Mouse (Mus musculus): Measurements from ENCODE around the gene Zfp286.

Gene Zfp286

DNA sequence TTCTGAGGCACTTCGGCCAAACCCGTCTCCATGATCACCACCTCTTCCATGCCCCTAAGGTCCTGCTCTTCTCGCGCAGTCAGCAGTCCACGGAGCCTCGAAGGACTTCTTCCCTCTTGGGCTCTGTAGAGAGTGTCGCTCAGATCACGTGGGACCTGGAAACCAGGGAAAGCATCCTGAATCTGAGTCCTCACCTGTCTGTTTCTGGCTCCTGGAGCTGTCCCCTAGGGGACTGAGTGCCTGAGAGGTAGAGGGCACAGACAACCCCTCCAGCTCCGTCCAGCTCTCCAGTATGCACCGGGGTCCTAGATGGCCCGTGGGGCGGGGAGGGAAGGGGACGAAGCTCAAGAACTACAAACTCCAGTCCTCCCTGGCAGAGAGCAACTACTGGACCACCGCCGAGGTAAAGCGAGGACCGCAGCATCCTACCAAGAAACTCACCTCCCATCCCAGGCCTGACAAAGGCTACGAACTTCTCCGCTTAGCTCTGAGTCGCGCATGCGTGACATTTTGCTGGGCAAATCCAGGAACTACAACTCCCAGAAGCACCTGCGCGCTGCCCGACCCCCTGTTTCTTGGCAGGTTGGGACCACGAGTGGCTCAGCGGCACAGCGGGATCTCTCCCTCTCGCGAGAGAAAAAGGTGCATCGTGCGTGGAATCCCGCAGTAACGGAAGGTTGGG, at the start of gene Zfp286:
Gene Zfp286 (minus strand): TSS at position 528 of the 682 bp plus-strand sequence.
- DNase-seq (ENCODE audit: low spot score in 2 of 2), result peak; percentile 90 to 91

DNA sequence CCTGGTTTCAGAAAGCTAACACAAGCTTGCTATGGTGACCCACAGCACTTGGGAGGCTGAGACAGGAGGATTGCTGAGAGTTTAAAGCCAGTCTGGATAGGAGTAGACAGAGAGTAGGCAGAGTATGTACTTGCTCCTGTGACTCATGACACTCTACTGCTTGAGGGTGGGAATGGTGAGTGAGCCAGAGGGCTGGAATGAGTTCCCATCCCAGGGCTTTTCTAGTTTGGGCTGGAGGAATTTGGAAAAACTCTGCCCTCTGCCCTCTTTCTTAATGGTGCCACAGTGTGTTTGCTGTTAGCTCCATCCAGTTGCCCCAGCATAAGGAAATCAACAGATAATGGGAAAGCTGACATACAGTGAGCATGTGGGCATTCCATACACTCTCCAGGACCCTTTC, 42.6 kb upstream of the Zfp286 start:
- DNase-seq (ENCODE audit: low spot score in 2 of 2), result no peak

DNA sequence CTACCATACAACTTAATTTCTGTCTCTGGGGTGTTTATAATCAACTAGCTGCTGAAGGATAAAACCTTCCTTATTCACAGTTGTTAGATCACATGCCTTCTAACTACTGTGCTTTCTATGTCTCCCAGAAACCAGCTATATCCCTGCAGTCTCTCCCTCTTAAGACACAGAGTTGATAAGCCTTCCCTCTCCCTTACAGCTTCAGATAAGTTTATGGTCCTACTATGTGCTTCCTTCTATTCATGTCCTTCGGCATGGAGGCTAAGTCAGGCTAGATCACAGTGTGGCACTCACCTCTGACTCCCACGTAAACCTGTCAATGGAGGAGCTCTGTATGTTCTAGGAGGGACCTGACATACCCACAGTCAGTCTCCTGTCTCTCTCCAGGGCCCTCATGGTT, 41.1 kb upstream of the Zfp286 start:
- DNase-seq (ENCODE audit: low spot score in 2 of 2), result no peak

DNA sequence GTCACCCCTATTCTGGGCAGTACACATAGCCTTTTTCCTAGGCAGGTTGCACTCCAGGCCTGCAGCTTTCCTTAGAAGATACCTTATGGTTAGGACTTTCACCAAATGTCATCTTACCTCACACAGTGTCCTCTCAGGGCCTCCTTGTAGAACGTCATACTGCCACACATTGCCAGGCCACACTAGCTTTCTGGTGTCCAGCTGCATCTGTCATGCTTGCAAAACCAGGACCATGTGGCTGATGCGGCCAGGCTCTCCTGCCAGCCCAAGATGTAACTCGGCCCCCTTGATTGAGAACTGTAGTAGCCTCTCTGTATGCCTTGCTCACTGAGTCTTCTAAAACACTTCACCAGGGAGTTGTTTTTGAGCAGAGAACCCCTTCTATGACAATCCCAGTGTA, 38.6 kb upstream of the Zfp286 start:
- DNase-seq (ENCODE audit: low spot score in 2 of 2), result no peak

DNA sequence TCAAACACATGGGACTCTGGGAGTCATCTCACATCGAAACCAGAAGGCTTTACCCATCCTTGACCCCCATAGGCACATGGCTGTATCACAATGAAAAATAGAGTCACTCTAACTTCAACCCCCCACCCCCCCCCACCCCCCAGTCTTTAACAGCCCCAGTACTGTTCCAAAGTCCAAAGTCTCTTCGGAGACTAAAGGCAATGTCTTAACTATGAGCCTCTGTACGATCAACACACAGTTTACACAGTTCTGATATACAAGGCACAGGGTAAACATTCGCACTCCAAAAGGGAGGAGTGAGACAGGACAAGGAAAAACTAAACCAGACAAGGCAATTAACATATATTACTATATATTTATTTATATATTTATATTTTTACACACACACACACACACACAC, 37.9 kb upstream of the Zfp286 start:
- no peak for DNase-seq (ENCODE audit: low spot score in 2 of 2)

DNA sequence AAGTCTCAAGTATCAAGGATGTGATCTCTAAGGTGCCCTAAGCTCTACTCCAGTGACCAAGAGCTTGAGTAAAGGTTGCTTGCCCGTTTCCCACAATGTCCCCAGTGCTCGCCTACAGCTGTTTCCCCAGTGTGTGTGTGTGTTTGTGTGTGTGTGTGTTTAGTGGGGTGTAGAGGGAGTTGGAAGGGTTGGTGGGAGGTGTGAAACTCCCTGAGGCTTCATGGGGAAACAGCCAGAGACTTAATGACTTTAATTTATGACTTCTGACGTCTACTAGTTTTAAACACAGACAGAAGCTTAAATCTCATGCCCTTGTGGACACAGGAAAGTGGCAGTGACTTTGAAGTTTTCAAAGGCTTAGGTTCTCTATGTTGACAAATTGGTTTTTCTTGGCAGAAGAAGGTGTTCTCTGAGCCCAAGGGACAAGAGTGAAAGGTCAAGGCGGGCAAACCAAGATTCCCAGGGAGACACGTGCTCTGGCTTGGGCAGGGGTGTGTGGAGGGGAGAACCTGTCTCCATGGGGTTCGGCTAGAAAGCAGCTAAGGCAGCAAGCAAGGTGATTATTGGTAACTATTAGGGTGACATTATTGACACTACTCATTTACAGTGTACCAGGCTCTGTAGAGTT, 37.0 kb upstream of the Zfp286 start:
- DNase-seq (ENCODE audit: low spot score in 2 of 2), result no peak

DNA sequence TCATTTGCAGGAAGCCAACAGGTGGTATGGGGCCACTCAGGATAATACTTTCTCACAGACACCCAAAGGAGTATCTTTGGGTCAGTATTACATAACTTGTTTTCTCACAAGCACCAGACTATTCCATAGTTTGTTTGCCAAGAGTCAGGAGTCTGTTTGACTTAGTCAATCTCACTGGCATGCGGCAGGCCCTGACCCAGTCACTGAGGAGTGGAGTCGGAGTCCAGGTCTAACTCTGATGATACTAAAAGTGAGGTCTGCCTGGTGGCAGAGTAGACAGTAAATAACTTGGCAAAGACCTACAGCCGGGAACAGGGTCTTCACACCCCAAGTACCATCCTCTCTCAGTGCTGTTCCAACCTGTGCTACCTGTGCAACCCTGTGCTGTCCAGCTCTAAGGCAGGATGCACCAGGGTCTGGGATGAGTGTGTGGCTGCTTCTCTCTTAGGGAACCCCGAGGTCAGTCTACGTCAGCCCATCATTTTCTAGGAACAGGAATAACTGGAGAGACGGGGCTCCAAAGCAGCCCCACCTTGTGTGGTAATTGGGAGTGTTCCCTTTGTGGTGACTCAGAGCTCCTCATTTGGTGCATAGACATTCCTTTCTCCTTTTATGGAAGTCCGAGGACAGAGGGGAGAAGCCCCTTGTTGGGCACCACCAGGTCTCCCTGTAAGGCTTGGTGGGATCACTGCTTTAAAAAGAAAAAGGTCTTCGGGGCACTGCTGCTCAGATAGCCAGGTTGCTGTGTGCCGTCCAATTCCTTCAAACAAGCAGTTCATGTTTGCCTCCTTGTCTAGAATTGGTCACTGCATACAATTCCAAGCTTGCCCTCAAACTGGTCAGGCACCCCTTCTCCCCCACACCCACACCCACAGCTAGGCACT, 36.2 kb upstream of the Zfp286 start:
- no peak for DNase-seq (ENCODE audit: low spot score in 2 of 2)

DNA sequence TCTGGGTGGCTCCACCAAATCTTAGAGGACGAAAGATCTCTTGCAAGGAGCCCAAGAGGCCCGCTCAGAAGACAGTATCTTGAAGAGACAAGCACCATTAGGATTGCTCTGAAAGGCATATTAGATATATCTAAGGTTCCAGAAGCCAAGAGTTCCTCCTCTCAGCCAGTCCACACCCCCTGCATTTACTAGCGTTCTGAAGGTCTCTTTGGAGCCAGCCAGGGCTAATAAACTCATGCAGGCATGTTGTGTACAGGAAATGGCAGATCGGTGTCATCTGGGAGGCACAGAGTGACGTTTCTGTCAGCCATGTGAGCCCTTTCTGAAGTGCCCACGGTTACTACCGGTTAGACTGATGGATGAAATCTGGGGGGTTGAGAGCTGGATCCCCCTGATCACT, 34.9 kb upstream of the Zfp286 start:
- DNase-seq (ENCODE audit: low spot score in 2 of 2), result no peak

DNA sequence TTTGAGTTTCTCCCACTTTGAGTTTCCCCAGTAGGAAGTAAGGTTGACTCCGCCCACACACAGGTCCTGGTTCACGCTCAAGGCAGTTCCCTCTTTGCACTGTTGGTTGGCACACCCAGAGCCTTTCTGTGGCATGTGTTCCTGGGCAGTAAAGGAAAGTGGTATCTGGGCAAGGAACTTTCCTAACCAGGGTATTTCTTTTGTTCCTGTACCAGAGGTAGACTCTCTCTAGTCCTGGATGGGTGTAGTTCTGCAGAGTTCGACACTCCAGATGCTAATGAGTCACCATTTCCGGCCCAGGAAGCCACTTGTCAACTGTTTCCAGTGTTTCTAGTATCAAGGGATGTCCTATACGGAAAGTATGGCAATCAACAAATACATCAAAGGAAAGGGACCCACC, 32.6 kb upstream of the Zfp286 start:
- DNase-seq (ENCODE audit: low spot score in 2 of 2), result no peak

DNA sequence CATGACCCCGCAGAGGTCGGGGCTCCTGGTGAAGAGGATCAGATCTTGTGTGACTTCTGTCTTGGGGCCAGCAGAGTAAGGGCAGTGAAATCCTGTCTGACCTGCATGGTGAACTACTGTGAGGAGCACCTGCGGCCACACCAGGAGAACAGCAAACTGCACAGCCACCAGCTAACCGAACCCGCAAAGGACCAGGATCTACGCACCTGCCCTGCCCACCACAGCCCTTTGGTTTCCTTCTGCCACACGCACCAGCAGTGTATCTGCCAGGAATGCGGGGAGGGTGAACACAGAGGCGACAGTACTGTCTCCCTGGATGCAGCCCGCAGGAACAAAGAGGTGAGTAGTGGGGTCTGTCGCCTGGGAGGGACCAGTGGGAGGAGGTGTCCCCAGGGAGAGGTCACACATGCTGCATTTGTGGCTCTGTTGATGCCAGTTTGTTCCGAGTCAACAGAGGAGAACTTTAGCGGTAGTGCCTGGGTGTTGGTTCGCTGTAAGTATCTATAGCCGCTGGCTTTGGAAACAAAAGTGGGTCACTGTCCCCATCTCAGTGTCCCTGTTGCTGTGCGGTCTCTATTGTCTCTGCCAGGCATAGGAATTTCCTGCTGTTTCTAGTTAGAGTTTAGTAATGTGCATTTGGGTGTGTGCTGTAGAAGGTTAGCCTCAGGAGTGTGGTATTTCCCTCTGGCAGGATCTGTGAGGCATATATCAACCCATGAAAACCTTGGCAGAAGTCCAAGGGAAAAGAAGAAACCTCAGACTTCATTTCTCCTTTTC, 31.6 kb upstream of the Zfp286 start:
- no peak for DNase-seq (ENCODE audit: low spot score in 2 of 2)

DNA sequence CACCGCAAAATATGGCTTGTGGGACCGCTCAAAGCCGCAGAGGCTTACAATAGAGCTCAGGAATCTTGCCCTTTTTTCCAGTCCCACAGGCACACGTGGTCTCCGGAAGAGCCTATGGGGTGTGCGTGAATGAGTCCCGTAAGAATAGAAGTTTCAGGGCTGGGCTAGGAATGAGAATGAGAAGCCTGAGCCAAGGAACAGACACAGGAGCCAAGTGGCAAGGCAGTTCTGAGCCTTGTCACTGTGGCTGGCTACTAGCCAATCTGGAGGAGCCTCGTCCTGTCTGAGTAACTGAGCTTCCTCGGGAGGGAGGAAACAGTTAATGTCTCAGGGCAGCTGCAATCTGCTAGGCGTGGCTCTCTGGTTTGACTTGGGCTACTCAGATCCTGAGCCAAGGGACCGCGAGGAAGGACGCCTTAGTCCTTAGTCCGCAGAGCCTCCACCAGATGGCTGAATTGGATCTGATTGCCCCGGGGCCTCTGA, 30.8 kb upstream of the Zfp286 start, which contains the start of gene Trim16:
Gene Trim16 (plus strand): TSS at position 173 of the 483 bp plus-strand sequence.
- DNase-seq (ENCODE audit: low spot score in 2 of 2), result peak in 1 of 2 experiments; percentile 26

DNA sequence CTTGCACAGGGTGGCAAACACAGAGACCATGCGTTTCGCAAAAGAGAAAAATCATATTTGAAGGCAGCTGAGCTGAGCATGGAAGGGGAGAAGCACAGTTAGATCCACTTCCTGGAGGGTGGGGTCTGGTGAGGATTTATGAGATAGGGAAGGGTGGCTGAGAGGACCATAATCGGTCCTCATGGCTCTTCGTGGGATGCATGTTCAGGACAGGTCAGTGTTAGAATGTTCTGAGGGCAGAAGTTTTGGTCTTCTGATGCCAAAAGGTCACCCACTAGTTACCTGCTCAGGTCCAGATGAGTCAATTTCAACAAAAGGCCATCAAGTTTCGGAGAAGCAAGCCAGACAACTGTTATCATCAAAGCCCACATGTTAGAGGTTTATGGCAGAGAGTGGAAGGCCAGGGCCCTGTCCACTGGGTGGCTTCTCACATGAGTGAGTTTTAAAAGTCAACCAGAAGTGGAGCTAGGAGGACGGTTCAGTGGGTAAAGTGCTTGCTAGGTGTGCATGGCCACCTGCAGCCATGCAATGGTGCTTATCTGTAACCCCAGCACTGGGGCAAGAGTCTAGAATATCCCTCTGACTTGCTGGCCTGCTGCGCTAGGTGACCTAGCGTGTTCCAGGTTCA, 29.9 kb upstream of the Zfp286 start:
- DNase-seq (ENCODE audit: low spot score in 2 of 2), result no peak

DNA sequence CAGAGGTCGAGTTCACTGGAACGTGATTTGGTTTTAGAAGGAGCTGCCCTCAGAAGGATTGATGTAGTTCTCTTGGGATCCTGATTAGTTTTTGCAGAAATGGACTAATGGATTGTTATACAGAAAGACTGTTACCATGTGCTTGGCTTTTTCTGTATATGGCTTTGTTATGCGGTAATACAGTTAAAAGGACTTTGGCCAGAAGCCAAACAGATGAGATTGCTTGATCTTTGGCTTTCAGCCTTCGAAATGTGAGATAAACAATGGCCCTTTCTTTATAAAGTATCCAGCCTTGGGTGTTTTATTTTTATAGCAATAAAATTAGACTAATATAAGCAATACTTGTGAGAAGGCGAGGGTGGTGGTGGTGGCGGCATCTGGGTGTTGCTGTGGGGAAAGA, 27.3 kb upstream of the Zfp286 start:
- no peak for DNase-seq (ENCODE audit: low spot score in 2 of 2)

DNA sequence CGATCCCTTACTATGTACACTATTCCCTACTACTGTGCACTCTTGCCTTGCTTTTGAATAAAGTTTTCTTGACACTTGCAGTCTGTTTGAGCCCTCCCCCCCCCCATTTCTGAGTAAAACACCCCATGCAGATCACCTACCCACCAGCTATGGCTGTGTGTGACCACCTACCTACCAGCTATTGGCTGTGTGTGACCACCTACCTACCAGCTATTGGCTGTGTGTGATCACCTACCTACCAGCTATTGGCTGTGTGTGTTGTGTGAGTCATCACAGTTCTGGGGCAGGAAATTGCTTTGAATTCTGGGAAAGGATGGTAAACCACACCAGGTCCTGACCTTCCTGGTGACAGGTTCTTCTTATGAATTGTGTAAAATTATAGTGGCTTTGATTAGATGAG, 26.2 kb upstream of the Zfp286 start:
- no peak for DNase-seq (ENCODE audit: low spot score in 2 of 2)

DNA sequence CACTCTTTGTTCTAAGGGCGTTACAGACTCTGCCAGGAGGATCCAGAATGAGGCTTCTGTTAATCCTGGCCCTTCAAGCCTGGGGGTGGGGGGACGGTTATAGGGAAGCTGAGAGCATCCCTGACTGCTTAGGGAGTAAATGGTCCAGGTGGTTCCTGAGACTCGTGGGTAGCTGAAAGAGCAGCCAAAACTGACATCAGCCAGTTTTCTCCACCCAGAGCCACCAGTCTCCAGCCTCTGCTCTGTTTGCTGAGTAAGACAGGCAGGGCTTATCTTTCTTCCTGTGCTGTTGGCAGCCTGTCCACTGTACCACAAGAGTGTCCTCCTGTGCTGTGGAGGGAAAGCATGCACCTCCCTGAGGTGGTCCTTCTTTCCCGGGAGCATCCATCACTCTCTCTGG, 25.4 kb upstream of the Zfp286 start:
- DNase-seq (ENCODE audit: low spot score in 2 of 2), result no peak

DNA sequence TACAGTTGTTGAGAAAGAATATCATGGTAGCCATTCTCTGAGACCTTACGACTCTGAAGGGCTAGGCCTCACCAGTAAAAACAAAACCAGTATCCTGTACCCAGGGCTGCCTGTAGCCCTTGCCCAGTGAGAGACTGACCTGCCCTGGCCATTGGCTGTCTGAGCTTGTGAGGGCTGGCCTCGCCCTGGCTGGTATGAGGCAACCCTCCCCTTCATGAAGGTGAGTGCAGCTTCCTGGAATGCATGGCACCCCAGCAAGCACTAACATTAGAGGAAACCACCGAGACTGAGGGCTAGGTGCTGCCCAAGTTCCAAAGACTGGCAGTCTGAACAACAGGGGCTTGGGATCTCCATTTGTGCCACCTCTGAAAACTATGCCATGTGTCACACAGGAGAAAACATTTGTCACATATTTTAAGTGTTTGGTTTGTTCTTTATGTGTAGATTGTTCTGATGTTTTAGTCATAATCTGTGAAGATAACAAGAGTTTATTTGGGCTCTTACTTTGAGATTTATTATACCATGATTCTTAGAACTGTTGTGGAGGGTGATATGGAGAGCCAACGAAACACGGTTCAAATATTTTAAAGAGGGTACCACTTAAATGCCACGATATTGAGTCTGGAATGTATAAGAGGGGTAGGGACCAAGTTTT, 24.8 kb upstream of the Zfp286 start:
- no peak for DNase-seq (ENCODE audit: low spot score in 2 of 2)

DNA sequence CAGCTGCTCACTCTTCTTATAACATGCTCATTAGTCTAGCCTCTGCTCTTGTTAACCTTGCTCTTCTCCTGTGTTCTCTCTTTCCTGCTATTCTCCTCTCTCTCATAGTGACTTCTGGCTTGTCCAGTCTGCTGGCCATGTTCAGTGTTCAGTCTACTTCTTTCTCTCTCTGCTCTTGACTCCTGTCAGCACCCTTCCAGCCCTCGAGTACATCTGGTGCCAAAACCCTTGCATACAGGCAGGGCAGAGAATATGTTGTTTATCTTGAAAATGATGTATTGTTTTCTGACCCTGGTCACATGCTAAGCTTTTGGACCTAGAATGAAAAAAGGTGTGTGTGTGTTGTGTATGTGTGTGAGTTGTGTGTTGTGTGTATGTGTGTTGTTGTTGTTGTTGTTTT, 24.2 kb upstream of the Zfp286 start:
- DNase-seq (ENCODE audit: low spot score in 2 of 2), result no peak

DNA sequence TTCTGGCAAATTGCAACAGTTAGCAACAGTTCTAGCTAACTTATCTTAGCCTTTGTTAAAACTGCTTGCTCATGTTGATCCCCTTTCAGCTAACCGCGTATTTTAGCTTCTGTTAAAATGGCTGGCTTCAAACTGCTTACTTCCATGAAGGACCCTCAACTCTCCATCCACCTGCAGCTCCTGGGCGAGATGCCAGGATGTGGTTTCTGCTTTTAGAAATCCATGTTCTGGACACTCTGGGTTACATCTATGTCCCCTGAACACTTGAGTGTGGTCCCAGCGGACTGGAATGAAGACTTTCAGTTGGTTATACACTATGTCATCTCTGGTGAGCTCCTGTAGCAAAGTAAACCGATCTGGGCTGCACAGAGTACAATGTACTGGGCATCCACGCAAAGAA, 23.0 kb upstream of the Zfp286 start:
- no peak for DNase-seq (ENCODE audit: low spot score in 2 of 2)

DNA sequence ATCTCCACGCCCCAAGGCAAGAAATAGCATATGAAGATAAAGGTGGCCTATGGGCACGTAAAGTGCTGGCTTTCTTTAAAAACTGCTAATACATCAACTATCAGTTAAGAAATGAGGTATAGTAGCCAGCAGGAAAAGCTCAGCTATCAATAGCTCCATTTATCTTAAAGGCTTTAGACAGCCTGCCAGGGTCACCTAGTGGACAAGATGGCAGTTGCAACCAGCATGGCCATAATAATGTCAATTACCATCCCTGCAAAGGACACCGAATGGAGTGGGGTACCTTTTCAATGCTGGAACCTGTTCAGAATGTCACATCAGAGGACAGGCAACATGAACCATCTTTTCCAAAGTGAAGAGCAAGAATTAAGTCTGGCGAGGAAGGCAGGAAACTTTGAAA, 19.9 kb upstream of the Zfp286 start:
- peak in 1 of 2 experiments; percentile 11 for DNase-seq (ENCODE audit: low spot score in 2 of 2)

DNA sequence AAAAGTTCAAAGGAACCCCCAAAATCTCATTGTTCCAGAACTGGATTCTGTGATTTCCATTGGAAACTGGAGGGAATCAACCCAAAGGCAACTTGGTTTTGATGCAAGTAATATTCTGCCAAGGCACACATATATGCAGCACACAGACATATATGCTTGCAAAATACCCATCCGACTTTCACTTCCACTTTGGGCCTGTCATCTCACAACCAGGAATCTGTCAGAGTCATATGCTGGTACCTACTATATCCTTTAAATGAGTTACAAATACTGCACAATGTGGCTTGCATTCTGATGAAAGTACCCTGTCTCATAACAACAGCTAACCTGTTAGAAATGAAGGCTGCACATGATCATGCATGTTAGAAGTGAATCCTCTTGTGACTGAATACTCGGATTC, 18.7 kb upstream of the Zfp286 start:
- no peak for DNase-seq (ENCODE audit: low spot score in 2 of 2)

DNA sequence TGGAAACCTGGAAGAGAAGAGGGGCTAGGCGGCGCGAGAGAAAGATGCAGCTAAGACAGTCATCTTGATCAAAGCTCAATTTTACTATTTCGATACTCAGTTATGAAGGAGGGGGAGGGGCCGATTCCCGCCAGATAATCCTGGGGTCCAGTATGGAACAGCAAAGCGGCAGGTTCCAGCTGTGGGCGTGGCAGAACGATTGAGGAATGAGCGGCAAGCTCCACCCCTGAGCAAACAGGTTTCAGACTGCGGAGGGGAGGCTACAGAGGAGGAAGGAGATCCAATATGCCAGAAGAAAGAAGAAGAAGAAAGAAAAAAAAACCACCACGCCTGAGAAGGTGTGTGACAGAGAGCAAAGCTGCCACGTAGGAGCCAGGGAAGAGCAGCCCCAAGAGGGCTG, 14.9 kb upstream of the Zfp286 start:
- DNase-seq (ENCODE audit: low spot score in 2 of 2), result no peak

Measured in thymus, postnatal 10 days (tissue).